Mouse (Mus musculus): ENCODE measurements at regions not wholly inside any gene's neighbourhood (a gene's known extent, or its start where the extent isn't known, plus 50 kb on each side); places are given as distances from the start of the nearest gene placed in this dataset.
"Not testable (repeated sequence)": the region's sequence is repeated elsewhere in the genome, so short reads cannot be mapped to it uniquely, and the experiment has no call there.

DNA sequence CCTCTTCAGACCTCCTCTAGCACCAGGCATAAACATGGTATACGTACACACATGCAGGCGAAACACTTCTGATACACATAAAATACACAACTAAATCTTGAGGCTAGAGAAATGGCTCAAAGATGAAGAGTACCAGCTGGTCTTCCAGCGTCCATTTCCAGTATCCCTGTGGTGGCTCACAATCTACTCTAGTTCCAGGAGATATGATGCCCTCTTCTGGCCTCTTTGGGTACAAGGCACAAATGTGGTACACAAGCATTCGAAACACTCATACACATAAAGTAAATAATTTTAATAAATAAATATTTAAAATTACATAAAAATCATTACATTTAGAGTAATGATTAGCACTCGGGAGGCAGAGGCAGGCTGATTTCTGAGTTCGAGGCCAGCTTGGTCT is 50.7 kb upstream of the Rabgap1l start:
- 82% methylated on average over 6 of the region's 6 CpGs for WGBS
- H3K9ac ChIP-seq = no peak overlapping the region
- no peak overlapping the region for H3K4me3 ChIP-seq (ENCODE audit: low read depth, low read length)
- H3K27me3 ChIP-seq (ENCODE audit: insufficient read depth, low read length) = no peaks in the 10 kb centered on the region
- no peak overlapping the region for H3K27ac ChIP-seq (ENCODE audit: low read depth)
- no peak for TF ChIP-seq CTCF (IDR thresholded peaks at IDR 0.05; ENCODE audit: low read depth)
- H3K4me1 ChIP-seq (ENCODE audit: insufficient read depth) = no peaks in the 10 kb centered on the region
- DNase-seq = peak; percentile 11
- ATAC-seq (ENCODE audit: insufficient read depth) = no peak
- no peak overlapping the region for H3K4me2 ChIP-seq
- no peaks in the 10 kb centered on the region for H3K9me3 ChIP-seq (ENCODE audit: low read depth, low read length)
- H3K36me3 ChIP-seq (ENCODE audit: insufficient read depth) = no peaks in the 10 kb centered on the region

DNA sequence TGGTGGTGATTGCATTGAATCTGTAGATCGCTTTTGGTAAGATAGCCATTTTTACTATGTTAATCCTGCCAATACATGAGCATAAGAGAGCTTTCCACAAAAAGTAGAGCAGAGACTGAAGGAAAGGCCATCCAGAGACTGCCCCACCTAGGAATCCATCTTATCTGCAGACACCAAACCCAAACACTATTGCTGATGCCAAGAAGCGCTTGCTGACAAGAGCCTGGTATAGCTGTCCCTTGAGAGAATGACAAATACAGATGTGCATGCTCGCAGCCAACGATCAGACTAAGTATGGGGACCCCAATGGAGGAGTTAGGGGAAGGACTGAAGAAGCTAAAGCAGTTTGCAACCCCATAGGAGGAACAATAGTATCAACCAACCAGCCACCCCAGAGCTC is 51.7 kb upstream of the Rabgap1l start:
- not testable (repeated sequence) for DNase-seq; H3K4me1 ChIP-seq (ENCODE audit: insufficient read depth); H3K27me3 ChIP-seq (ENCODE audit: insufficient read depth, low read length); H3K4me2 ChIP-seq; H3K27ac ChIP-seq (ENCODE audit: low read depth); H3K4me3 ChIP-seq (ENCODE audit: low read depth, low read length); H3K36me3 ChIP-seq (ENCODE audit: insufficient read depth); ATAC-seq (ENCODE audit: insufficient read depth); H3K9me3 ChIP-seq (ENCODE audit: low read depth, low read length); H3K9ac ChIP-seq
- WGBS = 75% methylated on average over 4 of the region's 4 CpGs

DNA sequence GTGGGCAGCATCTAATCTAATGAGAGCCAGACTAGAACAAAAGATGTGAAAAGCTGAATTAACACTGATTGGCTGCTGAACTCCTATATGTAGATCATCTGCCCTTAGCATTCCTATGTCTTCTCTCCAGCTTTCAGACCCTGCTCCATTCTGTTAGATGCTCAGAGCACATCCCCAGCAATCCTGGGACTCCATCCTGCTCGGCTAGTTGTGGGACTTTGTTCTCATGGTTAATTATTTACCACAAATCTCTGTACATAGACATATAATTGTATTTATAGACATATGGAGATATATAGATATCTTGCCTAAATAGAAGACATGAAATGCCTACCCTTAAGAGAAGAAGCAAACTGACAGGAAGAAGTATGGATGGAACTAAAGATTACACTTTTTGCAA is 55.5 kb upstream of the Rc3h1 start:
- H3K27me3 ChIP-seq (ENCODE audit: insufficient read depth, low read length) = no peaks in the 10 kb centered on the region
- 61% methylated on average over 1 of the region's 1 CpGs for WGBS
- no peak overlapping the region for H3K4me2 ChIP-seq
- no peaks in the 10 kb centered on the region for H3K4me1 ChIP-seq (ENCODE audit: insufficient read depth)
- H3K4me3 ChIP-seq (ENCODE audit: low read depth, low read length) = no peak overlapping the region
- no peaks in the 10 kb centered on the region for H3K36me3 ChIP-seq (ENCODE audit: insufficient read depth)
- H3K9me3 ChIP-seq (ENCODE audit: low read depth, low read length) = no peaks in the 10 kb centered on the region
- no peak overlapping the region for H3K9ac ChIP-seq
- no peak for DNase-seq
- TF ChIP-seq CTCF (IDR thresholded peaks at IDR 0.05; ENCODE audit: low read depth) = no peak
- H3K27ac ChIP-seq (ENCODE audit: low read depth) = no peak overlapping the region
- ATAC-seq (ENCODE audit: insufficient read depth) = no peak

DNA sequence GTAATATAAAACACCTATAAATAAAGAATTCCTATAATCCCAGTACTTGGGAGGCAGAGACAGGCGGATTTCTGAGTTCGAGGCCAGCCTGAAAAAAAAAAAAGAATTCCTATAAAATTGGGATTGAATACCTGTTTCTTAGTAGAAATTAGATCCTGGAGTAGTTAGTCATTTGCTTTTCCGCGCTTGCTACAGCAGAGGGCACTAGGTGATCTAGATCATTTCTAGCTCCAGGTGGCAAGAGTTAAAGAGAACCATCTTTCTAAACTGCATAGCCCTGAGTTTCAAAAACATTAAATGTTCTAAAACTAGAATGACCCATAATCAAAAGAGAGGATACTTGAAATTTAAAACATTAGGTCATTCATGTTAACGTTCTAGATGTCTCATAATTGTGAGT is 51.8 kb upstream of the Rc3h1 start:
- 78% methylated on average over 5 of the region's 5 CpGs for WGBS
- ATAC-seq (ENCODE audit: insufficient read depth) = no peak
- H3K4me1 ChIP-seq (ENCODE audit: insufficient read depth) = no peaks in the 10 kb centered on the region

DNA sequence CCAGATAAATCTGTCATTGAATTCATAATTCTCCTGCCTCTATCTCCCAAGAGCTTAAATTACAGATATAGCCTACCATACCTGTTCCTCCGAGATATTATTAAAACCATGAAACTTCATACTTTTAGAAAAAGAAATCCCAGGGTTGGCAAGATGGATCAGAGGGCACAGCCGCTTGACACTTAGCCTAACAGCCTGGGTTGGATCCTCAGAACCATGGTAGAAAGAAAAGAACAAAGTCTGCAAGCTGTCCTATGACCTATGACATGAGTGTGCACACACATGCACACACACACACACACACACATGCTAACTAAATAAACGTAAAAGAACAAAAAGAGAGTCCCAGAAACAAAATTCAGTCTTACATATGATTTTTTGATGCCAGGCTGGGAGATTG is 50.8 kb upstream of the Rc3h1 start:
- Histone ChIP-seq H3K27me3 (ENCODE audit: insufficient read depth, low read length) (no peaks in the 10 kb centered on the region), H3K4me1 (ENCODE audit: insufficient read depth) (no peaks in the 10 kb centered on the region), H3K4me2 (no peak overlapping the region), H3K9me3 (ENCODE audit: low read depth, low read length) (no peaks in the 10 kb centered on the region), H3K36me3 (ENCODE audit: insufficient read depth) (no peaks in the 10 kb centered on the region), H3K9ac (no peak overlapping the region), H3K4me3 (ENCODE audit: low read depth, low read length) (no peak overlapping the region), H3K27ac (ENCODE audit: low read depth) (no peak overlapping the region)
- no peak for TF ChIP-seq CTCF (IDR thresholded peaks at IDR 0.05; ENCODE audit: low read depth)
- ATAC-seq (ENCODE audit: insufficient read depth) (no peak), DNase-seq (no peak)
- WGBS = 78% methylated on average over 3 of the region's 3 CpGs

More for the DNA sequence above, 51.8 kb upstream of the Rc3h1 start:
- H3K9ac ChIP-seq = no peak overlapping the region
- H3K27ac ChIP-seq (ENCODE audit: low read depth) = no peak overlapping the region
- H3K4me3 ChIP-seq (ENCODE audit: low read depth, low read length) = no peak overlapping the region
- H3K27me3 ChIP-seq (ENCODE audit: insufficient read depth, low read length) = no peaks in the 10 kb centered on the region
- no peak for TF ChIP-seq CTCF (IDR thresholded peaks at IDR 0.05; ENCODE audit: low read depth)
- no peak overlapping the region for H3K4me2 ChIP-seq
- no peaks in the 10 kb centered on the region for H3K36me3 ChIP-seq (ENCODE audit: insufficient read depth)
- no peak for DNase-seq
- H3K9me3 ChIP-seq (ENCODE audit: low read depth, low read length) = no peaks in the 10 kb centered on the region

DNA sequence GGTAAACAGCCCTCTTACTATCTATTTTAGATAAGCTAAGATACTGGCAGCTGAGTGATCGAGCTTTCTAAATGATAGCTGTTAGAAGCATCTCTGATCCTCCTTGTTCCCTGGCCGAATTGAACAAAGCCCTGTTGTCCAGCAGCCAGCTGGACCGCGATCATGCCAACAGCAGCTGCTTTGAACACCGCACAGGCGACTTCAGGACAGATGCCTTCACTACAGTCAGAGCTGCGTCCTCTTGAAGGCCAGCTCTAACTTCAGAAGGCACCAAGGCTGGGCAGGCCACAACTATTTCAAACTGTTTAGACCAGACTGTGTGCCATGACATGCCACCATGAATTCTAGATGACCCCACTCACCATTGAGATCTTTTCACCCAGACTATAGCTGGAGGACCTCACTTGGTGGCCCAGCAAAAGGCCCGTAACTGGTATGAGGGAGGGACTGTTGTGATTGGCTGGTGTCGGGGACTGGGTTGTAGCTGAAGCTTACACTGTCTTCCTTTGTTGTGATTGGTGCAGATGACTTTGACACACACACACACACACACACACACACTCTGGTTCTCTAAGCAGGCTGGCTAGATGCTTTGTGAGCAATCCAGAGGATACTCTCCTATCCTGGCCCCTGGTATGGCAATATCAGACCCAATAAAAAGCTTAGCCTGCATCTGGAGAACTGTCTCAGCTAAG is 50.1 kb upstream of the Rc3h1 start:
- Histone ChIP-seq H3K36me3 (ENCODE audit: insufficient read depth) (no peaks in the 10 kb centered on the region), H3K4me1 (ENCODE audit: insufficient read depth) (no peaks in the 10 kb centered on the region), H3K4me2 (no peak overlapping the region), H3K9me3 (ENCODE audit: low read depth, low read length) (no peaks in the 10 kb centered on the region), H3K9ac (no peak overlapping the region), H3K27me3 (ENCODE audit: insufficient read depth, low read length) (no peaks in the 10 kb centered on the region), H3K27ac (ENCODE audit: low read depth) (no peak overlapping the region), H3K4me3 (ENCODE audit: low read depth, low read length) (no peak overlapping the region)
- DNase-seq (peak; percentile 6), ATAC-seq (ENCODE audit: insufficient read depth) (peak; percentile 31; the same call in 1 of the 2 replicates)
- 64% methylated on average over 9 of the region's 9 CpGs for WGBS
- no peak for TF ChIP-seq CTCF (IDR thresholded peaks at IDR 0.05; ENCODE audit: low read depth)
